Mouse (Mus musculus): ENCODE data around the gene Il12rb1.
"Not testable (repeated sequence)": the region's sequence is repeated elsewhere in the genome, so short reads cannot be mapped to it uniquely, and the experiment has no call there.

Il12rb1 gene

DNA sequence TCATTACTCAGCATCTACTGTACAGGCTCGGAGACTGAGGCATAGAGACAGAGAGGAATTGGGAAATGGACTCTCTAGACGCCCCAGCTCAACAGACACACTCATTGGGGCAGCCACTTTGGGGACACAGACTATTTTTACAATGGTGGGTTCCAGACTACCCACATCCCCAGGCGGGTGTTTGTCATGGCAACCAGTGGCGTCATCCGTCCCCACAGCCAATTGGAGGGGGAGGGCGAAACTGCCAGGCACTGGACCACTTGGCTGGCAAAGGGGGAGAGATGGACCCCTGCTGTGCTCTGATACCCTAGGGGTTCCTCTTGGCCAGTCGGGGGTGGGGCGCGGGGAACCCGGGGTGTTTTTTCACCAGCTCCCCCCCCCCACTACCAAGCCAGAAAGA lies 7.6 kb upstream of the Il12rb1 start:
- no peak for DNase-seq (ENCODE audit: low spot score in 2 of 2)

DNA sequence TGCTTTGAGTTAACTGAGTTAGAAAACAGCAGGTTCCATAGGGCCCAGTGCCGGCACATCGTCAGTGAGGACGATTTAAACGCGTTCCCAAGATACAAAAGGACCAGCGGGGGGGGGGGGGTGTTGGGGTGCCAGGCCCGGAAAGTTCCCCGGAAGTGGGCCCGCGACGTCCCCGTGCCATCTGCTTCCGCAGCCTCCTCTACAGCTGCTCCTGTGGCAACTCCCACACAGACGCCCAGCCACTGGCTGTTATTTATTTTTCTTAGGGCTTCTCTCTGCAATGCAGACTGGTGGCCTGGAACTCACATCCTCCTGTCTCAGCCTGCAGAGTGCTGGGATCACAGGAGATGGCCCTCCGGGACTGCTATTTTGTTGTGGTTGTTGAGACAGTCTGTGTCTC lies 7.1 kb upstream of the Il12rb1 start:
- DNase-seq (ENCODE audit: low spot score in 2 of 2): no peak

- DNase-seq (ENCODE audit: low spot score in 2 of 2): no peak
Measured at GRCm38 (mm10) chr8:70801830-70802229, 6.4 kb upstream of the Il12rb1 start.

GRCm38 (mm10) chr8:70802786-70803510 lies 5.3 kb upstream of the Il12rb1 start:
- DNase-seq (ENCODE audit: low spot score in 2 of 2): no peak

DNA sequence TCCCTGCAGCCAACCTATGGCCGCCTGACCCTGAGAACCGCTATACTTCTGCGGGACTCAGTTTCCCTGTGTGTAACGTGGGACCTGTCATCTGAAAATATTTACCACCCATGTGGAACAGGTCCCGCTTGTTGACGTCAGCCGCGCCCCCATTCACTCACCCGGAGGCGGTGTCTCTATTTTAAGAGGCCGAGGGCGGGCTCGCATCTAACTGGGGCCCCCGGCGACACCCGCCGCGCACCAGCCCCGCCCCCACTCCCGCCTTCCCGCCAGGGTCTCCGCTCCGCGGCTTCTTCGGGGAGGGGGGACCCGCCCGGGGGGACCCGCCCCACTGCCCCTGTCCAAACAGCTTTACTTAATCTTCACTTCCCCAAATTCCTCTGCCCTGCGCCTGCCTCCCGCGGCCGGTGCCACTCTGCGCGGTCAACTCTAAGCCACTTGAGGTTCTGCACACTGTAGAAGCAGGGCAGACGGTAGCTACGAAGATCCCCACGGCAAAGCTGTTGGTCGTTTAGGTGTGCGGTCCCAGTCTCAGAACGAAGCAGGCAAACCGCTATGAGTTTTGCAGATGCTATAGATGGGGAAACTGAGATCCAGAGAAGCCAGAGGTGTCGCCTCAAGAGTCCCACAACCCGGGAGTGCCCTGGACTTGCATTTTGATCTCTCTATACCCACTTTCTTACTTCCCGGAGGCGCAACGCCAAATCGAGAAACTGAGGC lies 4.3 kb upstream of the Il12rb1 start:
- DNase-seq (ENCODE audit: low spot score in 2 of 2): peak; percentile 46 to 56

DNA sequence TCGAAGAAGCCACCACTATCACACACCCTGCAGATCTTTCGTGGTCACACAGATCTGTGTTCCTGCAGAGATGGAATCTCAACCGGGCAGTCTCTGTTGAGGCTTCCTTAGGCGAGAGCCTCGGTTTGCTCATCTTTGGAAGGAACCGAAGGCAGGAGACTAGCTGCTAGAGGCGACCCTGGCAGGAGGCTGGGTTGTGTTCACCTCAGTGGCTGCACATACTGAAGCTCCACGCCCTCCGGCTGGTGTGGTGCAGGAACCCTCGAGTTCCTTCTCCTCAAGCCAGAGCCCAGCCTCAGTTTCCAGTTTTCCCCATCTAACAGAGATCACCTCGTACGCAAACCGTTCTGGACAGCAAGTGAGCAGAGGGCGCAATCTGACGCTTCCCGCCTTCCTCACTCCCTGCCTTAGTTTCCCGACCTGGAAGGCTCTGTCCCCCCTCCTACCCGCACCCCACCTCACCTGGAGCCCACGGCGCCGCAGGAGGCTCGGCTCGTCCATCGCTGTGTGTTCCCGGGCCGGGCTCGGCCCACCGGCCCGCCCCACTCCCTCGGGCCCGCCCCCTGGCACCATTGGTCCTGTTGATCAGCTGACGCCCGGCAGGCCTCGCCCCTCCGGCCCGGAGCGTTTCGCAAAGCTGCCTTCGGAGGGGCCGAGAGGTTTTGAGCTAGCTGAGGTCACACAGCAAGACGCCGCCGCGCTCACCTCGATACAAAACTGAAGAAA lies 3.6 kb upstream of the Il12rb1 start, which contains the start of gene Mast3:
Gene Mast3, minus strand, starts transcription at position 574 of the 726 bp plus-strand sequence.
- DNase-seq (ENCODE audit: low spot score in 2 of 2): peak; percentile 67 to 77

GRCm38 (mm10) chr8:70806541-70806940 lies 1.7 kb upstream of the Il12rb1 start:
- DNase-seq (ENCODE audit: low spot score in 2 of 2): no peak

DNA sequence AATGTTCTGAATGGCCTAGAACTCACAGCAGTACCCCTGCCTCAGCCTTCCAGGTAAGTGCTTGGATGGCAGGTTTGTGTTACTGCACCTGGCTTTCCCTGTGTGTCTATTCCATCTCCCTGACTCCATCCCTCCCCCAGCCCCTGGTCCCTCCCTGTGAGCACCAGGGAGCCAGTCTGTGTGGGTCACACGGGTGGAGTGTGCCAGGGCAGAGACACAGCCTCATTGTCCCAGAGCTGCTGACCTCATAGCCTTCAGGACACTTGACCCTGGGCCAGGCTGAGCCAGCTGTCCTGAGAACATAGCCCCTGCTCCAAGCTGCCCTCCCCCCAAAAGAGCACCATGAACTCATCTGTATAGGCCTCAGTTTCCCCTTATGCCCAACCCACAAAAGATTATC lies 945 bp upstream of the Il12rb1 start:
- no peak for DNase-seq (ENCODE audit: low spot score in 2 of 2)

- DNase-seq (ENCODE audit: low spot score in 2 of 2): no peak
Measured at GRCm38 (mm10) chr8:70808955-70809701, 879 bp downstream of the Il12rb1 start.

- no peak for DNase-seq (ENCODE audit: low spot score in 2 of 2)
Measured at GRCm38 (mm10) chr8:70810962-70811680, 2.9 kb downstream of the Il12rb1 start.

DNA sequence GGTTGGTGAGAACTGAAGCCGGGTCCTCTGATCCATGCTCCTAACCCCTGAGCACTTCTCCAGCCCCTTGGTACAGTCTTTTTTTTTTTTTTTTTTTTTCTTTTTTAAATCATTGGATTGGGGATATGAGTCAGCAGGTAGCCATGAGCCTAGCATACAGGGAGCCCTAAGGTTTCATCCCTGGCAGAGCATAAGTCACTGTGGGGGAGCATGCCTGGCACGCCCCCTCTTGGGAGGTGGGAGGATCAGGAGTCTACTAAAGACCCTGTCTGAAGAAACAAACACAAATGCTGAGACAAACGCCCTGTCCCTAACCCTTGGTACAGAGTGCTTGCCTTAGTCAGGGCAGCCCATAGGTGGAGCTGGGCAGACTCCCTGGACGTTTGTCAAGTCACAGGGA lies 3.8 kb downstream of the Il12rb1 start:
- no peak for DNase-seq (ENCODE audit: low spot score in 2 of 2)

GRCm38 (mm10) chr8:70812885-70813284 lies 4.6 kb downstream of the Il12rb1 start:
- DNase-seq (ENCODE audit: low spot score in 2 of 2): no peak

DNA sequence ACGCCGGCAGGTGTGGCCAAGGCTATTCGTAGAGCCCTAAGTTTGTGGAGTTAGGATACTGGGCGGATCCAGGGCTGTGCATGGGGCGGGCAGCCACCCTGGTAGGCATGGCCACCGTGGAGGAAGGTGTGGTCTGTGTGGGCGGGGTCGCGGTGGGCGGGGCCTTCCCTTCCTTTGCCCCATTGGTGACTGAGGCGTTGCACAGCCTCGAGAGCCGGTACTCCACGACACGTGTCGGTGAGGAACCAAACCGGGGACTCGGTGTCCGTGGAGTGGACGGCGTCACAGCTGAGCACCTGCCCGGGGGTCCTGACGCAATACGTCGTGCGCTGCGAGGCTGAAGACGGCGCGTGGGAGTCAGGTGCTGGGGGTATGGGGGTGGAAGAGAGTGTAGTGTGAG lies 8.4 kb downstream of the Il12rb1 start:
- no peak for DNase-seq (ENCODE audit: low spot score in 2 of 2)

- no peak for DNase-seq (ENCODE audit: low spot score in 2 of 2)
Measured at GRCm38 (mm10) chr8:70820101-70820935, 12.1 kb downstream of the Il12rb1 start.

- no peak for DNase-seq (ENCODE audit: low spot score in 2 of 2)
Measured at GRCm38 (mm10) chr8:70821399-70821962, 13.2 kb downstream of the Il12rb1 start.

DNA sequence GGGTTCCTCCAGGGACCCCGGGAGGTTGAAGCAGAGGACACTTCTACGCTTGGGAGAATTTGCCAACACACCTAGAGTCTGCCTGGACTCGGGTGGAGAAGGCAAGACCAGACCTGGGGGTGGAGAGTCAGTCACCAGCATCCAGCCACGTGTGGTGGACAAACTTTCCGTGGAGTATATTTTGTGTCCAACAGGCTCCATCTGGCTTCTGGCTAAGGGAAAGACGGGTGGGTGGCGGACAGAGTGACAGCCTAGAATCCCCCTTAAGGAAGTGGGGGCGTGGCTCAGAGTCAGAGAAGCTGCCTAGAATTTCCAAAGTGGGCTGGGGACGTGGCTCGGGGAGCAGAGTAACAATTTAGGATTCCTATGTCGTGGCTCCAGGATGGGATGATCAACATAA lies 13.7 kb downstream of the Il12rb1 start:
- DNase-seq (ENCODE audit: low spot score in 2 of 2): no peak

DNA sequence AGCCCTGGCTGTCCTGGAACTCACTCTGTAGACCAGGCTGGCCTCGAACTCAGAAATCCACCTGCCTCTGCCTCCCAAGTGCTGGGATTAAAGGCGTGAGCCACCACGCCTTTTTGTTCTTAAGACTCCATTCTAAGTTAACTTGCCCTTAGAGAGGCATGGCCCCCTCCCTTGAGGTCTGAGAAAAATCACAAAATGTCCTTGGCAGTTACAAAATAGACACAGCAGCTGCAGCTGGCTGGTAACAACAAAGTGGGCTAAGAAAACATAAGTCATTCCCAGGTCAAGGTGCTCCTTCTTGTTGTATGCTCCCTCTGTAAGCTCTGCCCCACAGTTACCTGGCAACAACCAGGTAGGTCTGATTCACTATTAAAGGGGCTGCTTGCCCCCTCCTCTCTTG lies 14.3 kb downstream of the Il12rb1 start:
- not testable (repeated sequence) for DNase-seq (ENCODE audit: low spot score in 2 of 2)

GRCm38 (mm10) chr8:70823802-70824201 lies 15.6 kb downstream of the Il12rb1 start:
- no peak for DNase-seq (ENCODE audit: low spot score in 2 of 2)

GRCm38 (mm10) chr8:70825816-70826215 lies 17.6 kb downstream of the Il12rb1 start:
- DNase-seq (ENCODE audit: low spot score in 2 of 2): no peak

DNA sequence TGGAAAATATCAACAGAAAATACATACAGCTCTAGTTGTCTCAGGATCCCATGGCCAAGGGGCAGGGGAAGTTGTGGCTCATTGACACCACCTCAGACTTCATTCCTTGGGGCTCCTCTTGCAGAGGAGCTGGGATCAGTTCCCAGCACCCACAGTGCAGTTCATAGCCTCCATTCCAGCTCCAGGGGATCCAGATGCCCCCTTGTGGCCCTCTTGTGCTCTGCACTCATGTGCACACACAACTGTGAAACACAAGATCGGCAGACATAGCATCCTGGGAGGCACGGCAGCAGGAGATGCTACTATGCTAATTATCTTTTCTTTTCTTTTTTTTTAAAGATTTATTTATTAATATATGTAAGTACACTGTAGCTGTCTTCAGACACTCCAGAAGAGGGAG lies 18.8 kb downstream of the Il12rb1 start:
- DNase-seq (ENCODE audit: low spot score in 2 of 2): no peak
